Mouse (Mus musculus): ENCODE measurements around the gene Gm8857. TPM values are rescaled to one million over a fixed set of nuclear protein-coding genes. Genes with fewer than 3 reads are reported as not detected.
"Not testable (repeated sequence)": the region's sequence is repeated elsewhere in the genome, so short reads cannot be mapped to it uniquely, and the experiment has no call there.

The Gm8857 gene
- not detected in 2 replicates for polyA plus RNA-seq (2015; fragmentation: Nextera tagmentation; extraction: Ambion mirVana)

DNA sequence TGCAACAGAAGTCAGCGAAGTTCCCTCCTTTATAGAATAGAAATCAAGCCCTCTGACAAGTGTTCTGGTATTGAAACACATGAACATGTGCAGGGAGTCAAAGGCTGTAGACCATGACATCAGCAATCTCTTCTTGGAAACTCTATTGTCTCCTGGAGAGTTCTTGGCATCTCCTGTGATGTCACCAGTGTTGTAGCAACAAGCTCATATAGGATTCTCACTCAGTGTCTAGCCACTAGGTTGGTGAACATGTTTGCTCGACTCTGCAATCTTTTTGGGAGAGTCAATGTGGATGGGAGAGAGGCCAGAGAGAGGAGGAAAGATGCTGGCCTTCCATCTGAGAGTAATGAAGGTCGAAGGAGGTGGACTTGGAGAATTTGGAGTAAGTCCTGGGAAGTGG is at the start of gene Gm8857, which contains the start of gene Gm8871:
Gm8857 (plus strand) TSS at position 303 of the 400 bp plus-strand sequence.
Gm8871 (plus strand) TSS at position 301 of the 400 bp plus-strand sequence.
- ATAC-seq (ENCODE audit: low FRiP score); H3K27ac ChIP-seq; H3K27me3 ChIP-seq; H3K9ac ChIP-seq; H3K4me1 ChIP-seq (replicated peaks); H3K36me3 ChIP-seq; H3K4me2 ChIP-seq; H3K4me3 ChIP-seq; H3K9me3 ChIP-seq: not testable (repeated sequence)
- 67% methylated on average over 2 of the region's 3 CpGs for WGBS

DNA sequence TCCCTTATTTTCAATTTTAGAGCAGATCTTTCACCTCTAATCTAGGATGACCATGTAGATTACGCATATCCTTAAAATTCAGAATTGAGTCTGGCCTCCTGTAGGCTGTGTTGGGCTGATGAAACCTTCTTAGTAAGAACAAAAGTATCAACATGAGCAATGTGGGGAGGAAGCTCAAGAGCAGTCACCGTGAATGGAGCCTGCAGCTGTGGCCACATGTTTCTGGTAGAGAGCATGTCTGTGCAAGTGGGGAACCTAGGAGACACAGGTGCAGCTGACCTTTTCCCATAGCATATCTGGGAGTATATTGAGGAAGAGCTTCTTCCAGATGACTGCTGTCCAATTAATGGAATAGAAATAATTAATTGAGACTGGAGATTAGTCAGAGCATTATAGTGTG is 5.9 kb downstream of the Gm8857 start:
- 80% methylated on average over 2 of the region's 2 CpGs for WGBS

DNA sequence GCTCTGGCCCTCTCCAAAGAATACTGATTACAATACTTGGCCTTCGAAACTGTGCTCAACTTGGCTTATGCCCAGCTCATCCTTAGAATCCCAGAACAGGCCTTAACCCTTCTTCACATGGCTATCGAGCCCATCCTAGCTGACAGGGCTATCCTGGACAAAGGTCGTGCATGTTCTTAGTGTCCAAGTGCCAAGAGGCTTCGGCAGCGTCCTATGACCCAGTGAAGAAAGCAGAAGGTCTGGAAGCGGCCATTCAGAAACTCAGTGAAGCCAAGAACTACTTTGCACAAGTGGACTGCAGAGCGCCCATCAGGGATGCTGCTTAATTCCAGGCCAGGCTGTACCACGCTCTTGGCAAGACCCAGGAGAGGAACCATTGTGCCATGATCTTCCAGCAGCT is 10.4 kb downstream of the Gm8857 start:
- H3K9me3 ChIP-seq; H3K27ac ChIP-seq; H3K4me1 ChIP-seq (replicated peaks); ATAC-seq (ENCODE audit: low FRiP score); H3K27me3 ChIP-seq; H3K9ac ChIP-seq; H3K36me3 ChIP-seq; H3K4me3 ChIP-seq; H3K4me2 ChIP-seq: not testable (repeated sequence)
- 91% methylated on average over 7 of the region's 8 CpGs for WGBS

More for the DNA sequence above, 5.9 kb downstream of the Gm8857 start:
- not testable (repeated sequence) for H3K9me3 ChIP-seq; H3K4me1 ChIP-seq (replicated peaks); H3K27ac ChIP-seq; H3K4me3 ChIP-seq; H3K36me3 ChIP-seq; H3K4me2 ChIP-seq; ATAC-seq (ENCODE audit: low FRiP score); H3K27me3 ChIP-seq; H3K9ac ChIP-seq

Other genes starting within 250 kb of the Gm8857 start
- gene Gm8871, start within 50 bp of the Gm8857 start, polyA plus RNA-seq (2015; fragmentation: Nextera tagmentation; extraction: Ambion mirVana): not detected in 2 replicates
- 0.18 TPM in 1 of 2 replicates, not detected in the other for gene Gm8879, start 179.8 kb downstream of the Gm8857 start, polyA plus RNA-seq (2015; fragmentation: Nextera tagmentation; extraction: Ambion mirVana)
- gene Gm5861, start 235.3 kb downstream of the Gm8857 start, polyA plus RNA-seq (2015; fragmentation: Nextera tagmentation; extraction: Ambion mirVana): not detected in 2 replicates

Measured in hindbrain, embryonic 13.5 days (tissue).